Mouse (Mus musculus) spleen, postnatal 10 days (tissue): ENCODE results near the gene Exoc6b.
A peak's percentile ranks its signal among the peaks of the same experiment; 100 is the strongest.

Experiments used
- DNase-seq, 2 experiments: peaks; one replicate each; pipeline ENCODE4 v3.0.0; 2021 to 2022; ENCODE audit warnings: low spot score in 2 of 2

Exoc6b gene

GRCm38 (mm10) chr6:84976563-84976971, 92.7 kb downstream of the Exoc6b start:
- no peak for DNase-seq

GRCm38 (mm10) chr6:84968531-84968930, 100.8 kb downstream of the Exoc6b start:
- DNase-seq, result no peak

GRCm38 (mm10) chr6:84964729-84965415, 104.4 kb downstream of the Exoc6b start:
- no peak for DNase-seq

GRCm38 (mm10) chr6:84963044-84963443, 106.3 kb downstream of the Exoc6b start:
- DNase-seq, result no peak

- DNase-seq, result no peak
Measured at GRCm38 (mm10) chr6:84961763-84962162, 107.5 kb downstream of the Exoc6b start.

- no peak for DNase-seq
Measured at GRCm38 (mm10) chr6:84959520-84959919, 109.8 kb downstream of the Exoc6b start.

- no peak for DNase-seq
Measured at GRCm38 (mm10) chr6:84951621-84952020, 117.7 kb downstream of the Exoc6b start.

- DNase-seq, result no peak
Measured at GRCm38 (mm10) chr6:84946569-84946968, 122.7 kb downstream of the Exoc6b start.

GRCm38 (mm10) chr6:84946106-84946505, 123.2 kb downstream of the Exoc6b start:
- DNase-seq, result no peak

GRCm38 (mm10) chr6:84932953-84933921, 136.1 kb downstream of the Exoc6b start:
- no peak for DNase-seq

- DNase-seq, result no peak
Measured at GRCm38 (mm10) chr6:84931051-84931450, 138.3 kb downstream of the Exoc6b start.

GRCm38 (mm10) chr6:84926066-84926465, 143.2 kb downstream of the Exoc6b start:
- DNase-seq, result no peak

- no peak for DNase-seq
Measured at GRCm38 (mm10) chr6:84923760-84924221, 145.5 kb downstream of the Exoc6b start.

- DNase-seq, result peak in 1 of 2 experiments; percentile 60
Measured at GRCm38 (mm10) chr6:84916291-84916690, 153.0 kb downstream of the Exoc6b start.

GRCm38 (mm10) chr6:84912434-84912833, 156.9 kb downstream of the Exoc6b start:
- no peak for DNase-seq

GRCm38 (mm10) chr6:84899002-84899774, 170.1 kb downstream of the Exoc6b start:
- DNase-seq, result no peak

GRCm38 (mm10) chr6:84893773-84894095, 175.6 kb downstream of the Exoc6b start:
- DNase-seq, result no peak

- no peak for DNase-seq
Measured at GRCm38 (mm10) chr6:84892926-84893772, 176.2 kb downstream of the Exoc6b start.

- no peak for DNase-seq
Measured at GRCm38 (mm10) chr6:84886551-84886950, 182.8 kb downstream of the Exoc6b start.

GRCm38 (mm10) chr6:84885080-84885479, 184.2 kb downstream of the Exoc6b start:
- DNase-seq, result no peak

GRCm38 (mm10) chr6:84883720-84884119, 185.6 kb downstream of the Exoc6b start:
- no peak for DNase-seq
